Mouse (Mus musculus): ENCODE results near the gene 1700020D05Rik.
"Not testable (repeated sequence)": the region's sequence is repeated elsewhere in the genome, so short reads cannot be mapped to it uniquely, and the experiment has no call there.

The 1700020D05Rik gene

GRCm38 (mm10) chr19:5495353-5496051, 8.1 kb downstream of the 1700020D05Rik start:
- DNase-seq (ENCODE audit: low read depth, low spot score) = no peak

GRCm38 (mm10) chr19:5494314-5494713, 9.3 kb downstream of the 1700020D05Rik start:
- DNase-seq (ENCODE audit: low read depth, low spot score) = no peak

- not testable (repeated sequence) for DNase-seq (ENCODE audit: low read depth, low spot score)
These were observed 10.3 kb downstream of the 1700020D05Rik start for GRCm38 (mm10) chr19:5493301-5493721.

GRCm38 (mm10) chr19:5492641-5493040, 10.9 kb downstream of the 1700020D05Rik start:
- no peak for DNase-seq (ENCODE audit: low read depth, low spot score)

DNA sequence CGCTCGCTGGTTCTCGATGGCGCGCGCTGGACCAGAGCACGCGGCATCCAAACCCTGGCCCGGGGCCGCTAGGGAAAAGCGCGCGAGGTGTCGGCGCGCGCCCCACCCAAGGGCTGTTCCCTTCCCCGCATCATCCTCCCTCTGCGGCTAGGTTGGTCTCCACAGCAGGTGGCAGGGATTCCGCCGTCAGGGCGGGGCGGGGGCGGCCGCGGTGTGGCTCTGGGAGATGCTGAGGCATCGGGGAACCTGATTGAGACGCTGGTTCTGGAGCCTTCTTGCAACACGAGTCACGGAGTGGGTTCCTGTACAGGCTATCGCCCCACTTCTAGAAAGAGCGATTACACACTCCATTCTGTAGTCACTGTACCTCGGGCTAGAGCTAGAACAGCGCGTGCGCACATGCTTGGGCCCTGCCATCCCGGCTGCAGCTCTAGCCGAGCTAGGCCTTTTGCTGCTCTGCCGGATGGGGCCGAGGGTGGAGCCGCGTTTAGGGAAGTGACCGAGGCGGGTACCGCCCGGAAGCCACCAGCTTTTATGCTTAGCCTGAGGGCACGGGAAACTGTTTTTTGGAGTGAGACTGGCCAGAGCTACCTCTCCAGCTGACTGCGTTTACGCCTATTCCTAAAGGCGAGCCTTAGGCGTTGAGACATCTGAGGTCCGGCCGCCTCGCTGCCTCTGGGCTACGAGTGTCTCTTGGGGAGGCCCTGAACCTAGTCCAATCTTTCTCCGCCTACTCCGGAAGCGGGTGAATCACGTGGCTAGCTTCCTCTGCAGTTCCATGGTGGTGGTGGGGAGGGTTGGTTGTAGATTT, 12.5 kb downstream of the 1700020D05Rik start:
- peak; percentile 94 for DNase-seq (ENCODE audit: low read depth, low spot score)

- DNase-seq (ENCODE audit: low read depth, low spot score) = peak; percentile 99
These were observed 13.2 kb downstream of the 1700020D05Rik start, which contains the start of gene Cfl1 for GRCm38 (mm10) chr19:5490313-5490897. Gene Cfl1 (plus strand): TSS chr19:5490455.

GRCm38 (mm10) chr19:5489721-5490120, 13.9 kb downstream of the 1700020D05Rik start:
- not testable (repeated sequence) for DNase-seq (ENCODE audit: low read depth, low spot score)

DNA sequence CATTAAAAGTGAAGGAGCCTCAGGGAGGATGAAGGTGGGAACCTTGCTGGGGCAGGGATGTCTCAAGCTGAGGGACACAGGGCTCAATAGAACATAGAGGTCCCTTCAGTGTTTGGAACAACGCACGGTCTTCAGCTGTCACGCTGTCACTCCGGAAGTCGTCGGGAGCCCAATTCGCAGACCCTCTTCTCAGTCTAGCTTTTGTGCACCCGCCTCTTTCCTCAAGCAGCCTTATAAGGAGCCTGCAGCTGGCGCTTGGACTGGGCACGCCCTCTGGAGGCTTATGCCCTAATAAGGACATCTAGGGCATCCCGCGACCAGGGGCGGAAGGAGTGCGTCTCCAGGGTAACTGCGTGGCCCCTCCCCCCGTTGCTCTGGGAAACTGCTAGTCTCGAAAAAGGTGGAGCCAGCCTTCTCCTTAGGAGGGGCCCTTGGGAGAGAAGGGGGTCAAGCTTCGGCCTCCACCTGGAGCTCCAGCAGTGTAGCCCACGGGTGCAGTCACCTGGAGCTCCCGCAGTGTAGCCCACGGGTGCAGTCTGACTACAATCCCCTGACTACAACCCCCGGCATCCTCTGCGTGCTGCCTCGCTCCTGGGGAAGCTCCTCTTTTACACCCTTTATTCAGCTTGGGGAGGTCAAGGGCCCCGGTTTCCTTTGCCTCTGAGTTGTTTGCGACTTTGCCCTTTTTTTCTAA, 14.6 kb downstream of the 1700020D05Rik start:
- DNase-seq (ENCODE audit: low read depth, low spot score) = peak; percentile 99

DNA sequence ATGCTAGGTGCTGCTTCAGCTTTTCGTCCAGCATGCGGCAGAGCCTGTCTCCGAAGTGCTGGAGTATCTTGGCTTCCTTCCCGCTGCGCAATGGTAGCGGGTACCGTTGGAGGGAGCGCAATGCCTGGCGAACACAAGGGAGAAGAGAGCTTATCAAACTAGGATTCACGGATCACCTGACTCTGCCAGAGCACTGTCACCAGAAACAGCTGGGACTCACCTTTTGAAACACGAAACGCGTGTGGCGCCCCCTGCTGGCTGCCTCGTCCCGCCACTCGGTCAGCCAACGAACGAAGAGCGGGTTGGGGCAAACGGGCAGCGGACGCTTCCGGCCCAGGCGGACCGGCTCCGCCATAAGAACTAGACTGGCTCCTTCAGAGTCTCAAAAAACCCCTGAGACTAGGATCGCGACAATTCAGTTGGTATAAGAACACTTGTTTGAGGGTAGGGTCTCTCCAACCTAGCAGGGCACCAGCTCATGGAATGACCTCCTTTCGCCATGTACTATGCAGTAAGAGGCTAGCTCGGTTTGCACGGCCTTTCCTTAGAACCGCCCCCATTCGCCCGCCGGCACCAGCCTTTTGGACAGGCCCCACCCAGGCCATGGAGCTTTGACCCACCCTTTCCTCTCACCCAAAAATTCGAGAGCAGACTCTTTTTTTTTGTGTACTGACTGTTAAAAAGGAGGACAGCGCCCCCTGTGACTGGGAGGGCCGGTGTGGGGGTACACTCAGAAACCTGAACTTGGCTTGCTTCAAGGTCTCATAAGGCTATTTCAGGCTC, 15.6 kb downstream of the 1700020D05Rik start, which contains the start of gene Mus81:
Mus81 (minus strand) TSS at position 635 of the 783 bp plus-strand sequence.
- peak; percentile 99 for DNase-seq (ENCODE audit: low read depth, low spot score)

DNA sequence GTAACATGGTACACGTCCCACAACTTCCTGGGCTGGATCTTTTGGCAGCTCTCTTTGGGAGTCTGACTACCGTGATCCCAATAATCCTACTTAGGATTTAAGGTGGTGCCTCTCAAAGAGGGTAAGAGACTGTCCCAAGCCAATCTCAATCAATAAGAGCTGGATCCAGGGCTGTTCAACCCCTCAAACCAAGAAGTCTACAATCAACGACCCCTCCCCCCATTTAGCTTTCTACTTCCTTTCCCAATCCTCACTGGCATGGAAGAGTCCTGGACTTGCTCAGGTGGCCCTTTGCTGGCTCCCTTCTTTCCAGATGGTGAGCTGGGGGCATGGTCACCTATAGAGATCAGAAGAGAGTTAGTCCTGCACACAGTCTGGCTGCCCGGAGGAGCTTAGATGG, 16.8 kb downstream of the 1700020D05Rik start:
- DNase-seq (ENCODE audit: low read depth, low spot score) = no peak

DNA sequence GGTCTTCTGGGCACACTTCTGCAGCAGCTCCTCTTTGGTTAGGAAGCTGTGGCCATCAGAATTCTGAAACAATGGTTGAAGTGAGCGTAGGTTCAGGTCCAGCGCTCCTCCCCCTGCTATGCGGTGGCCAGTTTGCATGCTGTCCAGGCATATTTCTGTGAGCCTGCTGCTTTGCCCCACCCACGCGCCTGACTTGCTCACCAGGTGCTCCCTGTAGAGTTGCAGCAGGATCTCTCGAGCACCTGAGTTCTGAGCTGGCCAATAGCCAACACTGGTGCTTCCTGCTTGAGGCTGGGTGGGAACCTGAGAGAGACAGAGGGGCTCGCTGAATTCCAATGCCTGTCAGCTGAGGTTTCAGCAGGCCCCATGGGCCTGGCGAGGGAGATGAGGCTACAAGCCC, 17.3 kb downstream of the 1700020D05Rik start:
- peak; percentile 75 for DNase-seq (ENCODE audit: low read depth, low spot score)

GRCm38 (mm10) chr19:5485821-5486220, 17.8 kb downstream of the 1700020D05Rik start:
- peak; percentile 91 for DNase-seq (ENCODE audit: low read depth, low spot score)

- DNase-seq (ENCODE audit: low read depth, low spot score) = peak; percentile 36
These were observed 18.2 kb downstream of the 1700020D05Rik start for GRCm38 (mm10) chr19:5485371-5485770.

DNA sequence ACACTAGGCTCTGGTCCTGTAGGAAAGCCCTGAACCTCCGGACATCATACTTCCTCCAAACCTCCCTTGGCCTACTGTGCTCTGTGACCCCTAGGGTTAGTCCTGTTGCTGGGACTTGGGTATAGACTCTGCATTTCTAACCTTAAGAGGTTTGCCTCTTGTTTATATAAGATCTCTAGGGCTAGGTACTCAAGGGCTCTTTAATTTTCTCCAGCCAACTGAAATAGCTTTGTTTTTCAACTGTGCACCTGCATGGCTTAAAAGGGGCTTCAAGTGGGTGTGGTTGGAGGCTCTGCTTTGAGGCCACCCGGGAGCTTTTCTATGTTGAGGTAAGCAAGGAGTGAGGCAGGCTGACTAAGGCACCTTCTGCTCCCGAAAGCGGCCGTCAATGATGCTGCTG, 19.1 kb downstream of the 1700020D05Rik start:
- DNase-seq (ENCODE audit: low read depth, low spot score) = no peak

DNA sequence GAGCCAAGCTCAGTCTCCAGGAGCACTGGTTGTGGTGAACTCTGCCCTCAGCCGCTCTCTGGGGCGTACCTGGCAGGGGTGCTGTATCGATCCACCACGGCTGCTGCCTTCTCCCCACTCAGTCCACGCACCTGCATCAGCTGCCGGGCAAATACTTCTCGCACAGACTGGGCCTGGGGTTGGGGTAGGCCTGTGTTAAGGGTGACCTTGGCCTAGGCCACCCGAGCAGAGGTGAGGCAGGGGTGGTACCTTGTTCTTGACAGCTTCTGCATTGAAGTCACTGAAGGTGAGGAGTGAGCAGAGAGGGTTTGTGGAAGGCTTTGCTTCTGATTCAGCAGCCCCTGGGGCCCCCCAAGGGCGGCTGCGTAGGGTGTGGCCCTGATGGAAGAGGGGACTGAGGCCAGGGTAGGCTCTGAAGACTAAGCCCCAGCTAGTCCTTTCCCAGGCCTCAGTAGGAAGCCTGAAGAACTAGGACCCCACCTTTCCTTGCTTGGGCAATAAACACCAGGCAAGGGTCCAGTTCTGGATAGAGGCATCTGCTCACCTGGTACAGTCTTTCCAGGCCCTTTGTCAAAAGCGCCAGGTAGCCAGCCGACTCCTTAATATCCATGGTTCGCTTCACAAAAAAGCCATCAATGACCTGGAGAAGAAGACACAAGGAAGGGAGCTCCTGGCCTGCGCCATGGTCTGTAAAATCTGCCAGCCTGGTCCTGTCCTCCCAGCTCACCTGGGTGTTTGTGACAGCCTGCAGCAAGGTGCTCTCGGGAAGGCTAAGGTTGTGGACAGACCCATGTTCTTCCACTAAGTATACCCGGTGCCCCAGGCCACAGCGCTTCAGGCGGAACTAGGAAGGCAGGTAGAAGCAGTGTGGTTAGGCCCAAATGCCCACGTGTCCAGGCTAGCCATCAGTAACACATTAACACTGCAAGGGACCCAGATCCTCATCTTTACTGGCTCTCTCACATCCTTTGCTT, 19.9 kb downstream of the 1700020D05Rik start:
- DNase-seq (ENCODE audit: low read depth, low spot score) = no peak

GRCm38 (mm10) chr19:5481398-5481797, 22.2 kb downstream of the 1700020D05Rik start:
- DNase-seq (ENCODE audit: low read depth, low spot score) = no peak

GRCm38 (mm10) chr19:5480016-5480415, 23.6 kb downstream of the 1700020D05Rik start:
- DNase-seq (ENCODE audit: low read depth, low spot score) = no peak

GRCm38 (mm10) chr19:5477668-5478300, 25.8 kb downstream of the 1700020D05Rik start:
- peak; percentile 54 for DNase-seq (ENCODE audit: low read depth, low spot score)

GRCm38 (mm10) chr19:5477004-5477667, 26.5 kb downstream of the 1700020D05Rik start:
- peak; percentile 76 for DNase-seq (ENCODE audit: low read depth, low spot score)

Data from brain, adult 2 months (tissue).